Mouse (Mus musculus): ENCODE results near the gene Tcf20.

Gene Tcf20

DNA sequence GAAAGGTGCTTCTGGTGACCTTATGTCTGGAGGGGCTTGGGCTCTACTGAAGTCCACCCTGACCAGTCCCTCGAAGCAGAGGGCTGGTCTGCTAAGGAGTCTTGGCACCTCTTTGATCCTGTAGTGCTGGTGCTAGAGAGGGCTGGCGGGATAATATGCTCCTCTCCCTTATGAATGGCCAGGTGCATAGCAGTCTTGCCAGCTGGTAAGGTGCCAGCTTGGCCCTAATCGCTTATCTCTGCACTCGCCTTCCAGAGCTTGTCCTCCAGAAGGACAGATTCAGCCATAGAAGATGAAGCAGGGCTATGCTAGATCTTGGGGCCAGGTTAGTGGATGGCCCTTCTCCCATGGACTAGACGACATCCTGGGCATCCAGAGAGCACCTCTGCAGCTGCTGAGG, 64.1 kb downstream of the Tcf20 start:
- DNase-seq (ENCODE audit: low spot score): no peak

DNA sequence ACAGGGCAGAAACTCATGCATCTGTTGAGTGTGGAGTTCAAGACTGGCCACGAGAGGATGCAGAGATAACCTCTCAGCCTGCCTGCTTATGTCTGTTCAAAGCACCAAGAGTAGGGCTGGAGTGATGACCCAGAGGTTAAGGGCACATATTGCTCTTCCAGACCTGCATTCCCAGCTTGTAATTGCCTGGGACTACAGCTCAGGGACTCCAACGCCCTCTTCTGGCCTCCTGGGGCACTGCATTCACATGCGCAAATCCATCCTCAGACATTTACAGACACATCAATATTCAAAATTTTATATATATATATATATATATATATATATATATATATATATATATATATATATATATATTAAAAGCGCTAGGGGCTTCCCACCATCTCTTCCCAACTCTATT, 64.9 kb downstream of the Tcf20 start:
- DNase-seq (ENCODE audit: low spot score): no peak

DNA sequence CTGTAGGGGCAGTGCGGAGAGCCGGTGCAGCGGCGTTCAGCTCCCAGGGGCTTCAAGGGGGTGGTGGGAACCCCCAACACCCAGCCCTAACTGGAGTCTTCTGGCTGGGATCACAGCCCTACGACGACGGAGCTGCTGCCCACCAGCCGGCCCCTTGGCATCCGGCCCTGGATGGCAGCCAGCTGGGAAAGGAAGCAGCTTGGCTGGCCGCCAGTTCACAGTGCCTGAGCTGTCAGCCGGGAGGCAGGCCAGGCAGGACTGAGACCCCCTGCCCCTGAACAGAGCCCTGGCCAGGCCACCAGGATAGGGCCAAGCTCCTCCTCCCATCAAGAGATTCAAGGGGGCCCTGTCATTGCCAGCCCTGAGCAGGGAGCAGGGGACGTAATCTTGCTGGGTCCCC, 65.6 kb downstream of the Tcf20 start:
- peak; percentile 67 for DNase-seq (ENCODE audit: low spot score)

DNA sequence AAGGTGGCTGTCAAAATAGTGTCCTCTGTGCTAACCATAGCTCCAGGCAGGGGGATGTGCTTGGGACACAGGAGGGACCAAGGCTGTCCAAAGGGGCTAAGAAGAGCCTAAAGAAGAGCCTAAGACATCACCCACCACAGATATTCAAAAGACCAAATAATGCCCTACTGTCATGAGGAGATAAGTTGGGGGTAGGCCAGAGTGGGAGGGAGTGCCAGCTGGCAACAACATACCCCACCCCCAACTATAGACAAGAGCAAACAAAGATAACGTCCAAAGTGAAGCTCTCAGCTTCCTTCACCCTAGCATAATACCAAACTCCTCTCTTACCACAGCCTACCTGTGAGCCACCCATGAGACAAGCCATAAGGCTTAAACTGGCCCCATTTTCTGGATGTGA, 66.1 kb downstream of the Tcf20 start:
- DNase-seq (ENCODE audit: low spot score): no peak

DNA sequence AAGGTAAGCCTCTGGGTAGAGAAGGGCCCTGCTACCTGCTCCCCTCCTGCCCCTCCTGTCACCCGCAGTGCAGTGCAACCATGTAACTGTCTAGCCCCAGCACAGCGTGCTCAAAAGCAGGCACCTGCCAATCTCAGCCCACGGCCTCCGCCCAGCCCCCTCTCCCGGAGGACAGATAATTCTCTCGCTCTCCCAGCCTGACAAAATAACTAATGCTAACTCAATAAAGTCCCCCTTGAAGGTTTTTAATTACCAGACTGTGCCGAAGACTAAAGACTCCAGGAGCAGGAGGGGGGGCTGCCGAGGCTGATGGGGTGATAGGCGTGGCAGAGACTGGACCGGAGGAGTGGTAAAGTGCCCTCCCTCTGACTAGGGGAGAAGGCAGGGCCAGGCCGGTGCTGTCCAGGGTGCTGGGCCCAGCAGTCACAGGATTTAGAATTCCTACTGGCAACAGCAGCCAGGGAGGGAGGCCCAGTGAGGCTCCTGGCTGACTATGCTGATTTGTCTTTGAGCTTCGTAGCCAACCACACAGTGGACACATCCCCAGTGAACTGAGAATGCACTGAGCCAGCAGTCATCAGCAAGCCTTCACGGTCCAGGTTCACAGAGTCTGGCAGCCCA, 66.7 kb downstream of the Tcf20 start:
- no peak for DNase-seq (ENCODE audit: low spot score)

DNA sequence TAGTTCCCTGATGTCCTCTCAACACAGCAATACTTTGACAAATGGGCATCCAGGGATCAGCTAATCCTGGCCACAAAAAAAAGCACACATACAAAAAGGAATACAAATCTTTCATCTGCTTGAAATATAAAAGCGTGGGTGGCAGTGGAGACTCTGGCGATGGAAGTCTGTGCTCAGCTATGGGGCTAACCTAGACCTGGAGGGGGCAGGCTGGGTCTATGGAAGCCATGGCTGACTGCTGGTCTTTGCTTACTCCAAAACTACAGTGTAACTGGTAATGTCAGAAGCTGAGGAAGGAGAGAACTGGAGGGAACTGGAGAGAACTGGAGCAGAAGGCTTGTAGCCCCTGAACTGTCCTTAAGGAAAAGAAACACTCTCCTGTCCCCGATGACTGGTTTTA, 69.7 kb downstream of the Tcf20 start:
- no peak for DNase-seq (ENCODE audit: low spot score)

DNA sequence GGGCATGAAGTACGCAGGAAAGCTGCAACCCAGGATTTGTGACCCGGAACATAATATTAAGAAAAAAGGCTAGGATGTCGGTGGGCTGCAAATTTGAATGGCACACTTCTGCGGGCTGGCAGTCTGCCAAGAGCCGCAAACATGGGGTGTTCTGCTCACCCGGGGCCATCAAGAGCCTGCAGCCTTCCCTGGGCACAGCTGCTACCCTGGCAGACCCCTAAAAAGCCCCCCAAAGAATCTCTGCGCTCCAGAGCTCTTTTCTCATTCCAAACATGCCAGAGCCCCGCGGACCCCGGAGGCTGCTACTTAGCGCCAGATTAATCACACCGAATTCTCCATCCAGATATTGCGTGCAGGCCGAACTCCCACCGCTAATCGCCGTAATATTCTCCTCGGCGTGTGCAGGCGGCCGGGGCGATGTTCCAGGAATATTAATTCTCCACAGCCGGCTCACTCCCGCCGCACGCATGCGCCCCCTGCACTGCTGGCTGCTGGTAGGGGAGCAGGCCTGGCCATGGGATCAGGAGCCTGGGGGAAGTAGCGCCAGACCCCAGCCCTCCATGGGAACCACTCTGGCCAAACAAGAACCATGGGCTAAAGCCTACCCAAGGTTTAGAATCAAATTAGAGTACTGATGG, 70.3 kb downstream of the Tcf20 start:
- DNase-seq (ENCODE audit: low spot score): no peak

DNA sequence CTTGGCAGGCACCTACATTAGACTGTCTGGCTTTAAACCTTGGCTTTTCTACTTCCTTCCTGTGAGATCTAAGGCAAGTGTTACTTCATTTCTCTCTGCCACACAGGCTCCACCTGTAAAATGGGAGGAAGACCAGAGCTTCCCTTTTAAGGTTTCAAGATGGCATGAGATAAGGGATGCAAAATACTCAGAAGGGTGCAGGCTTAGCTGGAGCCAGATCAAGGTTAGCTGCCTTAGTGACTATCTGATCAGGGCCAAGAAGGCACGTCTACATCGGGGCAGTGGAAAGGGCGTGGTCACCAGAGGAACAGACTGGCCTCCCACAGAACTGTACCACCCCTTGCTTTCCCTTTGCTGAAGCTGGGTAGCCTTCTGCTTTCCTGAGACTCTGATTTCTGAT, 73.2 kb downstream of the Tcf20 start:
- no peak for DNase-seq (ENCODE audit: low spot score)

DNA sequence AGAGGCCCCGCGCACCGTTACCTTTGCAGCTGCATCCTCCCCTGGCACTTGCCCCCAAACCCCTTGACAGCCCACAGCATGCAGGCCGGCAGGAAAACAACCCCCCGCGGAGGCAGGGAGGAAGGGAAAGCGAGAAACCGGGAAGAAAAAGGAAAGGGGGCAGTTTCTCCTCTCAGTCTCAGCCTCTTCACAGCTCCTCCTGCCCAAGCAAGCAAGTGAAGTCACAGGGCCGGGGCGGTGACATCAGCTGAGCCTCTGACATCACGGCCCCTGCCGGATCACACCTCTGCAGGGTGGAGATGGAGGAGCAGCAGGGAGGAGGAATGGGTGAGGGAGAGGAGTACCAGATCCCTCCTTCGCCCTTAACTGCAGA, 75.7 kb downstream of the Tcf20 start:
- DNase-seq (ENCODE audit: low spot score): no peak

DNA sequence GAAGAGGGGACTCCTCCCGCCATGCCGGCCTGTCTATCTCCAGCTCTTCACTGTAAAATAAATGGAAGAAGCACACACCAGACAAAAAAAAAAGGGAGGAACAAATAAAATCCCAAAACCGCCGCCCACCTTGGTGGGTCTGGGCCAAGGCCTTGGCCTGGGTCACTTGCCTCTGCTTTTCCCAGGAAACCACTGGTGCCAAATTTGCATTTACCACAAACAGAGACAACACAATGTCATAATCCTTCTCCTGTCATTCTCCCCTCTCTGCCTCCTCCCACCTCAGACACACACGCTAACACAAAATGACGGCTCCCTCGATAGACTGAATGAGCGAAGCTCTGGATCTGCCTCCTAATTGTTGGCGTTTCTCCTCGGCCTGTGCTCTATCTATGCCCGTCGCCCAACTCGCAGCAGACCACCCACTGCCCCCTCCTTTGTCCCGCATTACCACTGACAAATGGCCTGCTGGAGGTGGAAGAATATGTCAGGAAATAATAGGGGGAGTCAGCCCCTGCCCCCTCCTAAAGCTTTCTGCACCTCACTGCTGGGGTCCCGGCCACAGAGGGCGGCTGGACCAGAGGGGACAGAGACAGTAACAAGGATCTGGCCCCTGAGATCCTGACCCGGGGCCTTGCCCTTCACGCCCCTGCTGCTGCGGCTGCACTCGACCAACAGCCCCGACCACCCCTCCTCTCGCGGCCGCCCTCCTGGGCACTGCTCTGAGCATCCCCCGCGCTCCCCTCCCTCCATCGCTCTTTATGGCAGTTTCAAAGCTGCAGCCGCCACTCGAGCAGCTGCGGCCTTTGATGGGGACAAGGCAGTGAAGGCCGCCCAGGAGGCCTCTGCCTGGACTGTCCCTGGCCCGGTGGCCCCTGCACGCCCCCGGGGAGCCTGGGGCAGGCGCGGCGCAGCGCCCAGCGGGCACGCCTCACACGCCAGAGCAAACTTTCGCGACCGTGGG, 76.4 kb downstream of the Tcf20 start:
- DNase-seq (ENCODE audit: low spot score): no peak

DNA sequence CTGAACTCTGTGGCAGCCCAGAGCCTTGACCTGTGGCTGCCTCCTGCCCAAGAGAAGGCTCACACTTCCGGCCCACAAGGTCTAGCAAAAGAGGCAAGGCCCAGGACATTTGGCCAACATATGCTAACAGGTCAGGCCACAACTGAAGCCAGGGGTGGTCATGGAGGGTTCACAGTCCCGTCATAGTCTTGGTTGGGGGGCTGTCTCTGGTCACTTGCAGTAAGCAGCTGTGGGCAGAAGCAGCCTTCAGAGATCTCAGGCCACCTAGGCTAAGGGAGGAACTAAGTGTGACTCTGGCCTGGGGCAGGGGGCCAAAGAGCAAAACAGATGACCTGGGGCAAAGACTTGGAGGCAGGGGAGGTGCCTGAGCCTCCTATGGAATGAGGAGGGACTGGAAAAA, 77.1 kb downstream of the Tcf20 start:
- DNase-seq (ENCODE audit: low spot score): no peak

DNA sequence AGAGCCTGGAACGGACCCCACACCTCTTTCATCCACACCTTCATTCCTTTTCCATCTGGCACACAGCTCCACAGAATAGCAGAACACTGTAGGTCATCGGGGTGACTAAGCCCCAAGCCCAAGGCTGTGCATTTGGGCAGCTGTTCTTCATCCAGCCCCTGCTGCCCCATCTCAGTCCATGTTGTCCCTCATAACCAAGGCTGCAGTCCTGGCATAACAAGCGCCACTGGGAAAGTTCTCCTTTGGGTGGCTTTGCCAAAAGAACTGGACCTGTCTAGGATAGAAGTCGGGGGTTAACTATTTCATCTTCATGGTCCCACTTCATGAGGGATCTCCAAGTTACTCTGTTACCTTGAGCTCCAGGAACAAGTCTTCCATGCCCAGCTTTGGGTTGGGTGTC, 77.9 kb downstream of the Tcf20 start:
- DNase-seq (ENCODE audit: low spot score): no peak

DNA sequence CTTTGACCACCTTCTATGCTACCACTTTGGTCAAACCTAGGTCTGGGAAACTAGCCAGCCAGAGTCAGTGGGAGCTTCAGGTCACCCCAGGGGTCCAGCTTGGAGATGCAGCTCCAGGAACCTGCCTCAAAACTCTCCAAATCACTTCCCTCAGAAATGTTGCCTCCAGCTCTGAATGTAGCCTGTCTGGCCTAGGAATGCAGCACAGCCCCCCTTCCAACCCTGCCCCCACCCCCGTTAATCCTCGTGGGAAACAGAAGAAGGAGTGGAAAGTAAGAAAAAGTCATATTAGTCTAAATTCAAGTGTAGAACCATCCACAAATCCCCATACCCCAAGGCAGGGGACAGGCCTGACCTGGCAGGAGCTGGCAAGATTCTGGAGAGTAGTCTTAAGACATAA, 79.2 kb downstream of the Tcf20 start:
- DNase-seq (ENCODE audit: low spot score): no peak

DNA sequence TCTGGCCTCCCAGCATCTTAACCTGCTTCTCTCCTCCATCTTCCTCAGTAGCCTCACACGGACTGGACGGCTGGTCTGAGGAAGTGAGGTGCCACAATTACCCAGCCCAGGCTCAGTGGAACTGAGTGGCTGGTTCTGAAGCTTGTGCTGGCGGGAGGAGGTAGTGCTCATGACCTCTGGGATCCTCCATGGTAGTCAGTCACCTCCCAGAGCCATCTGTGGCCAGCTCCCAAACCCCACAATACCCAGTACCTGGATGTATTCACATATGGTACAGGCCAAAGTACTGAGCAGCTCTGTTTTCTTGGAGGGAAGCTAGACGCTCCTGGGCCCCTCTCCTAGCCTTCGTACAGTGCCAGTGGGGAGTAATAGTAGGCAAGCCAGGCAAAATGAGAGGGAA, 80.4 kb downstream of the Tcf20 start:
- DNase-seq (ENCODE audit: low spot score): no peak

DNA sequence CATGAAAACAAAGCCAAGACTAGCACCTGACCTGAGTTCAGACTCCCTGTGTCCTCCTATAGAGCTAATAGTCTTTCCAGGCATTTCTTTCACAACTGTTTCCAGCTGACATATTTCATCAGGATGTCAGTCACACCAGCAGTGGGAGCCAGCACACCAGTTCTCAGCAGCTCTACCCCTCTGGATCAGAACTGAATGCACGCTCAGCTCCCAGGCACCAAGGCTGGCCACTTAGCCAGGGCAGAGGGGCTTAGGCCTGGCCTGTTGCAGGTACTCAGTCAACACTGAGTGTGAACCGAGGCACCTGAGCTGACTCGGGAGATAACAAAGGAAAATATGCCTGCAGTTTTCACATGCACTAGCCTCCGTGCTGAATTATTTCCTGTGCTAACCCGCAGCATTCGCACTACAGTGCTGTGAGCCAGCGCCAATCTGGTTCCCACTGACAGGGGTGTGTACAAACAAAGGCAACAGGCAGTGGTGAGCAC, 81.1 kb downstream of the Tcf20 start:
- DNase-seq (ENCODE audit: low spot score): no peak

DNA sequence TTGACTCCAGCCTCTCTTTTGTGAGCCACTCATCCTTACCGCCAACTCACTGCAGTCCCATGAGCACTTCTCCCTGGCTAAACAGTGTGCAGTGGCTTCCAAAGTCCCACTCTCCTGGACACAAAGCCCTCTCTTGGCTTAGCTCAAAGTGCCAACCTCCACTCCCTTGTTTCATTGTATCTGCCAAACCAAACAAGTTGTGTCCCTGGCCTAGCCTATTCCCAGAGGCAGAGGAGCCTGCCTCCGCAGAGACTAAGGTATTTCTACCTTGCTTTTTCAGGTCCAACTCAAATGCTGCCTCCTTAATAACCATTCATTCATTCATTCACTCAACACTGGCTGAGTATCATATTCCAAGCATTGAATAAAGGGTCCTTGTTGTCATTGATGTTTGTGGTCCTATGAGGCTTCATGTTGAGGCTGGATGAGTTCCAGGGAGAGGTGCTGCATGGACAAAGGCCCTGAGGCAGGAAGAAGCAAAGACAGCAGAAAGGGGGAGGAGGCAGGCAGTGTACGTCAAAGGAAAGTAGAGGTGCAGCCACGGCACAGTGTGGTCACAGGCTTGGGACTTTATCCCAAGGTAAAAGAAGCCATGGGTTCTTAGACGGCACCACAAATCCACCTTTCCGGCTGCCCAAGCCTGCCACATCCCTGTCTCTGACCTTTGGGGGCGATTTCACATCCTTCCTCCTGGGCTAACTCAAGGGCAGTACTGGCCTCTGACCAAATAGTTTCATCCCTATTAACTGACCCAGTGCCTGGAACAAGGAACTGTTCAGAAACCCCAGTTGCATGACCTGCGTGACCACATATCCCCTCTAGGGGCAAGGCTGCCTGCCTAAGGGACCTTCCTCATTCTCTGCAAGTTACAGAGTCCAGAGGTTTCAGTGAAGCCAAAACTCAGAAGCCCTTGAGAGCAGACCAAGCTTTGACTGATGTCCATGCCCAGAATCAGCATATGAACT, 82.0 kb downstream of the Tcf20 start:
- no peak for DNase-seq (ENCODE audit: low spot score)

DNA sequence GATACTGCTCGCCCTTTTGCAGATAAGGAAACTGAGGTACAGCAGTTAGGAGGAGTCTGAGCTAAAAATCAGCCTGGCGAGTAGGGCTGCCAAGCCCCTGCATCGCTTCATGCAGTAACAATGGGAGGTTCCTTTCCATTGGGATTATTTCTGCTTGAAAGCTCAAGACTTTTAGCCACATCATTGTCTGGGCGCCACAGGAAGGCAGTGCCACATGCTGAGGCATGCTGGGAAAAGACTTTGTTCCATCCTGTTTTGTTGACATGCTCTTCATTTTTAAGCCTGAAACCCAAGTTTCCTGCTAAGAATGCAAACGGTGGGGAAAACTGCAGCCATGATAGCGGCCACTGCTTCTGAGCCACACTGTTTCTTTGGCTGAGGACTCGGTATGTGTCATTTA, 83.1 kb downstream of the Tcf20 start:
- DNase-seq (ENCODE audit: low spot score): no peak

DNA sequence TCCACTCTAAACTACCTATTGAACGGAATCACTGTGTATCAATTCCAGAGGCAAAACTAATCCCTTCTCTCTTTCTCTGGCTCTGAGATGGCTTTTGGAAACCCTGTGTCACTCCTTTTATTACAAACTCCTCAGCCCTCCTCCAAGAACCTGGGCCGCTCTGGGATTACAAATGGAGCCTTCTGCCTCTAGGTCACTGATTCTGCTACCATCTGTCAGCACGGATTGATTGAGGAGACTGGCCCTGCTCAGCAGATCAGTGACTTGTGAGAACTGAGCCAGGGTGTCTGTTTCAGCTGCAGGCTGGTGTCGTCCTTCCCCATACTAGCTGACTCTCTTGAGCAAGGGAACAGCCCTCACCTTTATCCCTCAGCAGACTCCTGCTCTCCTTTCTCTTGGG, 85.2 kb downstream of the Tcf20 start:
- no peak for DNase-seq (ENCODE audit: low spot score)

DNA sequence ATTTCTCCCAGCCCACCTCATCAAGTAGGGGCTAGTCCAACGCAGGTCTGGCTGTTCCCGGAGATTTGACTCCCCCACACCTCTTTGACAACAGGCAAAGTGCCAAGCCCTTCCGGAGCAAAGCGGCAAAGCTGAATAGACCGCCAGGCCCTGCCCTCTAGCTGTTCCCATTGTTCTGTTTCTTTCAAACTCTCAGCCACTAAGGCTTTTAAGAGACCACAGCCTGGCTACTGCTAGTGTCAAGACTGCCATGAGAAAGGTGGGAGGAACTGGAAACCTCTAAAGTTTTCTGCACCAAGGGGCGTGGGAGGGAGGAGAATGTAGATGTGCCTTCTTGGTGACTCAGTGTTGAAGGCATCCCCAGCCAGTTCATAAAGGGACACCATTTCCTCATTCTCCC, 86.4 kb downstream of the Tcf20 start:
- DNase-seq (ENCODE audit: low spot score): no peak

DNA sequence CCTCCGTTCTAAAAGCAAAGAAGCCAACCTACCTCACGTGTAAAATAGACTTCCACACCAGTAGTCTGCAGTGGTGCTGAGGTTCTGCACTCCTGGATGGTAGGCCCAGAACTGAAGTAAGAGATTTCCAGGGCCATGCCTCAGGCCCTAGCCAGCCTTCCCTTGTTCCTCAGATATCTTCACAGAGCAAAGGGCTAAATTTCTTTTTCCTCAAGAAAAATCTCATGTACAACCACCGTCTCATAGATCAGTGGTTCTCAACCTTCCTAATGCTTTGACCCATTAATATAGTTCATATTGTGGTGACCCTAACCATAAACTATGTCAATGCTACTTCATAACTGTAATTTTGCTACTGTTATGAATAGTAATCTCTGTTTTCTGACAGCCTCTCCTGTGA, 87.3 kb downstream of the Tcf20 start:
- DNase-seq (ENCODE audit: low spot score): no peak

DNA sequence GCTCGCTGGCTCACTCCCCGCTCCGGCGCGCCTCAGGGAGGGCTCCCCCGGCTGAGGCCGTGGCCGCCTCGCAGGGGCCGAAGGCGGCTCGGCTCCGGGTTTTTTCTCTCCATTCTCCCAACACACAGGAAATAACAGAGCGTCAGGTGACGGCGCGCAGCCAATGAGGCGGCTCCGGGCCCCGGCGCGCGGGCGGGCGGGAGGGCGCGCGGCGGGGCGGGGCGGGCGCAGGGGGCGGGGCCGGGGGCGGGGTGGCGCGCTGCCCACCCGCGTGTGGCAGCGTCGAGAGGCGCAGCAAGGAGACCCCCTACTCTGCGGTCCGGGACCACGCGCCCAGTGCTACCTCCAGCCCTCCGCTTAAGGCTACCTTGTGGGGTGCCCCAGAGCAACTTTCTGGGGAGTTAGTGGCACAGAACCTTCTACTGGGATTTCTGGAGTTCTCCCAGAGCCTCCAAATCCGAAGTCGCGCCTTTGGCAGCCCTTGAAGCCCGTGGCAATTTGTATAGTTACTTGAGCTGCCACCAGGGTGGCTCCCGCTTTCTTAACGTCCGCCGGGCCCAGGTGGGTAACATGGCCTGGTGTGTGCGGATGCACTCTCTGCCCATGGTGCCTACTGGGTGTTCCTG, 87.9 kb downstream of the Tcf20 start:
- no peak for DNase-seq (ENCODE audit: low spot score)
